Mouse (Mus musculus) embryonic facial prominence, embryonic 12.5 days (tissue): ENCODE data around the gene Tmem259. TPM values are rescaled to one million over a fixed set of nuclear protein-coding genes. Genes with fewer than 3 reads are reported as not detected.
"Not testable (repeated sequence)": the region's sequence is repeated elsewhere in the genome, so short reads cannot be mapped to it uniquely, and the experiment has no call there.

Experiments used
- ATAC-seq: fragments of 200-750 bp; cut with Nextera tagmentation; 2 replicates; pipeline ENCODE4 v1.8.0; 2017; ENCODE audit not compliant: insufficient number of reproducible peaks, insufficient read depth, low FRiP score, low TSS enrichment
- H3K27ac ChIP-seq: fragments of 300-500 bp; sonication (generic); 2 replicates; pipeline ENCODE4 v1.5.1; 2016; ENCODE audit warnings: mild to moderate bottlenecking
- H3K27me3 ChIP-seq: fragments of 300-500 bp; sonication (generic); 2 replicates; pipeline ENCODE4 v1.6.1; 2016; ENCODE audit warnings: mild to moderate bottlenecking, moderate library complexity
- H3K36me3 ChIP-seq: fragments of 300-500 bp; sonication (generic); 2 replicates; pipeline ENCODE4 v1.6.1; 2016; ENCODE audit warnings: mild to moderate bottlenecking
- H3K4me1 ChIP-seq: fragments of 300-500 bp; sonication (generic); 2 replicates; pipeline ENCODE4 v1.6.1; 2016
- H3K4me2 ChIP-seq: fragments of 300-500 bp; sonication (generic); replicated peaks from 2 replicates; pipeline ENCODE4 v1.6.1; 2016; ENCODE audit warnings: mild to moderate bottlenecking, moderate library complexity
- H3K4me3 ChIP-seq: fragments of 300-500 bp; sonication (generic); 2 replicates; pipeline ENCODE4 v1.5.1; 2016; ENCODE audit warnings: mild to moderate bottlenecking
- H3K9ac ChIP-seq: fragments of 300-500 bp; sonication (generic); 2 replicates; pipeline ENCODE4 v1.6.1; 2016; ENCODE audit warnings: mild to moderate bottlenecking, moderate library complexity
- H3K9me3 ChIP-seq: fragments of 300-500 bp; sonication (generic); 2 replicates; pipeline ENCODE4 v1.6.1; 2016; ENCODE audit warnings: mild to moderate bottlenecking, moderate library complexity
- WGBS: fragments of 180-500 bp; shearing (Covaris S2); methylation state at CpG from one replicate; pipeline ENCODE4 v1.1.7; 2016; 5-methylcytosine and 5-hydroxymethylcytosine counted together
- polyA plus RNA-seq: library from polyadenylated mRNA; unstranded; fragments of >200 nt; fragmentation: Nextera tagmentation; extraction: Ambion mirVana; gene quantifications from 2 replicates; pipeline ENCODE4 v1.2.1, GENCODE M21; 2016

Gene Tmem259
- polyA plus RNA-seq, 1 experiment from 2014 or later: 24.3 TPM

DNA sequence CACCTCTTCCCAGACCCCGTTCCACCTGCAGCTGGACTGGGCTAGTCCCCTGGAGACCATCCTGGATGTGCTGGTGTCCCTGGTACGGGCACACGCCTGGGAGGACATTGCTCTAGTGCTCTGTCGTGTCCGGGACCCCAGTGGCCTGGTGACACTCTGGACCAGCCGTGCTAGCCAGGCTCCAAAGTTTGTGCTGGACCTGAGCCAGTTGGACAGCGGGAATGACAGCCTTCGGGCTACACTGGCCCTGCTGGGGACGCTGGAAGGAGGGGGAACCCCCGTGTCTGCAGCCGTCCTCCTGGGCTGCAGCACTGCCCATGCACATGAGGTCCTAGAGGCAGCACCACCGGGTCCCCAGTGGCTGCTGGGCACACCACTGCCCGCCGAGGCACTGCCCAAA is 11.3 kb downstream of the Tmem259 start:
- WGBS: 64% methylated on average over 14 of the region's 14 CpGs
- peaks cover 46% of the 10 kb centered on the region for H3K36me3 ChIP-seq

DNA sequence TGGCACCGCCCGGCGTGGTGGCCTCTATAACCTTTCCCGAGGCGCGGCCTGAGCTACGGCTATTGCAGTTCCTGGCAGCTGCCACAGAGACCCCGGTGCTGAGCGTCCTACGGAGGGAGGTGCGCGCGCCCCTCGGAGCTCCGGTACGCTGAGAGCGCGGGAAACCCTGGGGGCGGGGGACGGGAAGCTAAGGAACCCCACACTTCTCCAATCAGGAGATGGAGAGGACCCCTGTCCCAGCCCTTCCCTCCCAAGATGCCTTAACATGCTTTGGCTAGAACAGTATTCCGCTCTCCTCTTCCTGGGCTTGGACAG is 13.0 kb downstream of the Tmem259 start:
- peaks cover 7% of the 10 kb centered on the region; the same call in 1 of the 2 replicates for H3K4me1 ChIP-seq
- no peak for ATAC-seq
- peak overlapping the region; percentile 87 for H3K4me2 ChIP-seq
- peaks cover 19% of the 10 kb centered on the region; the same call in 1 of the 2 replicates for H3K27me3 ChIP-seq
- peak overlapping the region; percentile 41; the same call in 1 of the 2 replicates for H3K27ac ChIP-seq
- H3K4me3 ChIP-seq: peak overlapping the region; percentile 54
- WGBS: 3% methylated on average over 21 of the region's 21 CpGs
- H3K36me3 ChIP-seq: peaks cover 46% of the 10 kb centered on the region
- H3K9ac ChIP-seq: peak overlapping the region; percentile 69
- no peaks in the 10 kb centered on the region for H3K9me3 ChIP-seq

More for the DNA sequence above, 11.3 kb downstream of the Tmem259 start:
- Histone ChIP-seq H3K4me1 (peaks cover 7% of the 10 kb centered on the region; the same call in 1 of the 2 replicates), H3K9ac (no peak overlapping the region), H3K4me2 (no peak overlapping the region), H3K27ac (no peak overlapping the region), H3K4me3 (0 out of 2 replicates have a peak overlapping the region, but pooled peaks have one; percentile 5), H3K27me3 (peaks cover 16% of the 10 kb centered on the region; the same call in 1 of the 2 replicates), H3K9me3 (no peaks in the 10 kb centered on the region)
- no peak for ATAC-seq

GRCm38 (mm10) chr10:79970415-79971182 is 13.5 kb downstream of the Tmem259 start, which contains the start of gene Grin3b:
Gene Grin3b (plus strand): TSS chr10:79970715.
- Histone ChIP-seq H3K9me3 (no peaks in the 10 kb centered on the region), H3K4me2 (peak within 1 kb of the TSS; percentile 87), H3K27me3 (peaks cover 19% of the 10 kb centered on the region; the same call in 1 of the 2 replicates), H3K36me3 (peaks cover 46% of the 10 kb centered on the region), H3K27ac (peak within 1 kb of the TSS; percentile 41; the same call in 1 of the 2 replicates), H3K9ac (peak within 1 kb of the TSS; percentile 69), H3K4me1 (peaks cover 7% of the 10 kb centered on the region; the same call in 1 of the 2 replicates), H3K4me3 (peak within 1 kb of the TSS; percentile 54)
- ATAC-seq: no peak
- WGBS: 6% methylated on average over 47 of the region's 47 CpGs

- Histone ChIP-seq H3K27me3 (peaks cover 19% of the 10 kb centered on the region; the same call in 1 of the 2 replicates), H3K4me1 (peaks cover 7% of the 10 kb centered on the region; the same call in 1 of the 2 replicates), H3K9ac (no peak overlapping the region; the same call in 1 of the 2 replicates), H3K9me3 (no peaks in the 10 kb centered on the region), H3K27ac (no peak overlapping the region), H3K36me3 (peaks cover 46% of the 10 kb centered on the region), H3K4me2 (no peak overlapping the region), H3K4me3 (no peak overlapping the region)
- 12% methylated on average over 3 of the region's 3 CpGs for WGBS
- no peak for ATAC-seq
Observed at GRCm38 (mm10) chr10:79969124-79969568, 15.0 kb downstream of the Tmem259 start.

- no peak overlapping the region for H3K27ac ChIP-seq
- no peaks in the 10 kb centered on the region for H3K9me3 ChIP-seq
- peaks cover 54% of the 10 kb centered on the region for H3K36me3 ChIP-seq
- no peak for ATAC-seq
- peaks cover 7% of the 10 kb centered on the region; the same call in 1 of the 2 replicates for H3K4me1 ChIP-seq
- H3K4me3 ChIP-seq: no peak overlapping the region
- H3K4me2 ChIP-seq: no peak overlapping the region
- H3K27me3 ChIP-seq: peaks cover 19% of the 10 kb centered on the region; the same call in 1 of the 2 replicates
- WGBS: 94% methylated on average over 1 of the region's 1 CpGs
- H3K9ac ChIP-seq: no peak overlapping the region
Observed at GRCm38 (mm10) chr10:79968181-79968580, 15.9 kb downstream of the Tmem259 start.

- H3K36me3 ChIP-seq: peaks cover 66% of the 10 kb centered on the region
- no peak overlapping the region for H3K27ac ChIP-seq
- WGBS: 90% methylated on average over 5 of the region's 5 CpGs
- peaks cover 7% of the 10 kb centered on the region; the same call in 1 of the 2 replicates for H3K4me1 ChIP-seq
- H3K9ac ChIP-seq: no peak overlapping the region
- no peak overlapping the region for H3K4me2 ChIP-seq
- no peaks in the 10 kb centered on the region for H3K9me3 ChIP-seq
- peaks cover 19% of the 10 kb centered on the region; the same call in 1 of the 2 replicates for H3K27me3 ChIP-seq
- no peak for ATAC-seq
- H3K4me3 ChIP-seq: no peak overlapping the region
Observed at GRCm38 (mm10) chr10:79966886-79967400, 17.2 kb downstream of the Tmem259 start.

- peaks cover 70% of the 10 kb centered on the region for H3K36me3 ChIP-seq
- peaks cover 6% of the 10 kb centered on the region; the same call in 1 of the 2 replicates for H3K27me3 ChIP-seq
- ATAC-seq: no peak
- peaks cover 10% of the 10 kb centered on the region for H3K4me1 ChIP-seq
- H3K9me3 ChIP-seq: no peaks in the 10 kb centered on the region
- H3K4me2 ChIP-seq: no peak overlapping the region
- no peak overlapping the region for H3K27ac ChIP-seq
- WGBS: 92% methylated on average over 5 of the region's 5 CpGs
- no peak overlapping the region for H3K9ac ChIP-seq
- H3K4me3 ChIP-seq: no peak overlapping the region
Observed at GRCm38 (mm10) chr10:79965325-79965724, 18.8 kb downstream of the Tmem259 start.

DNA sequence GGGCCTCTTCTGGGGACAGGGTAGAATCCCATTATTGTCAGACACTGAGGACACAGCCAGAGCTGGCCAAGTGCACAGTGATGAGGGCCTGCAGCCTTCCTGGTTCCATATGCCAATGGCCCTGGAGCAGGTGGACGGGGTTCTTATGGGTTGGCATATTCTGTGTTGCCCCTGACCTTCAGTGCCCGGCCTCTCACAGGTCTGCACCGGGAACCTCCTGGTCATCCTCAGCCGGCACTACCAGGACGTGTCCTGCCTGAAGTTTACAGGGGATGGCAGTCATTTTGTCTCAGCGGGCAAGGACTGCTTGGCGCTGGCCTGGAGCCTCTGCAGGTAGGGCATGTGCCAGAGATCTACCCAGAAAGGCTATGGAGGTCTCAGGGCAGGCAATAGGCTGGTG is 19.4 kb downstream of the Tmem259 start:
- Histone ChIP-seq H3K4me2 (no peak overlapping the region), H3K4me3 (no peak overlapping the region), H3K9ac (no peak overlapping the region), H3K36me3 (peaks cover 70% of the 10 kb centered on the region), H3K27ac (no peak overlapping the region), H3K27me3 (peaks cover 4% of the 10 kb centered on the region; the same call in 1 of the 2 replicates), H3K4me1 (peaks cover 10% of the 10 kb centered on the region), H3K9me3 (no peaks in the 10 kb centered on the region)
- ATAC-seq: no peak
- WGBS: 93% methylated on average over 7 of the region's 7 CpGs

- H3K27me3 ChIP-seq: no peaks in the 10 kb centered on the region
- peak overlapping the region; percentile 80 for H3K4me2 ChIP-seq
- H3K4me1 ChIP-seq: peaks cover 16% of the 10 kb centered on the region
- peaks cover 42% of the 10 kb centered on the region for H3K36me3 ChIP-seq
- no peaks in the 10 kb centered on the region for H3K9me3 ChIP-seq
- H3K4me3 ChIP-seq: peak overlapping the region; percentile 93
- no peak for ATAC-seq
- peak overlapping the region; percentile 84 for H3K9ac ChIP-seq
- 17% methylated on average over 10 of the region's 10 CpGs for WGBS
- H3K27ac ChIP-seq: no peak overlapping the region; the same call in 1 of the 2 replicates
Observed at GRCm38 (mm10) chr10:79960671-79961294, 23.3 kb downstream of the Tmem259 start.

DNA sequence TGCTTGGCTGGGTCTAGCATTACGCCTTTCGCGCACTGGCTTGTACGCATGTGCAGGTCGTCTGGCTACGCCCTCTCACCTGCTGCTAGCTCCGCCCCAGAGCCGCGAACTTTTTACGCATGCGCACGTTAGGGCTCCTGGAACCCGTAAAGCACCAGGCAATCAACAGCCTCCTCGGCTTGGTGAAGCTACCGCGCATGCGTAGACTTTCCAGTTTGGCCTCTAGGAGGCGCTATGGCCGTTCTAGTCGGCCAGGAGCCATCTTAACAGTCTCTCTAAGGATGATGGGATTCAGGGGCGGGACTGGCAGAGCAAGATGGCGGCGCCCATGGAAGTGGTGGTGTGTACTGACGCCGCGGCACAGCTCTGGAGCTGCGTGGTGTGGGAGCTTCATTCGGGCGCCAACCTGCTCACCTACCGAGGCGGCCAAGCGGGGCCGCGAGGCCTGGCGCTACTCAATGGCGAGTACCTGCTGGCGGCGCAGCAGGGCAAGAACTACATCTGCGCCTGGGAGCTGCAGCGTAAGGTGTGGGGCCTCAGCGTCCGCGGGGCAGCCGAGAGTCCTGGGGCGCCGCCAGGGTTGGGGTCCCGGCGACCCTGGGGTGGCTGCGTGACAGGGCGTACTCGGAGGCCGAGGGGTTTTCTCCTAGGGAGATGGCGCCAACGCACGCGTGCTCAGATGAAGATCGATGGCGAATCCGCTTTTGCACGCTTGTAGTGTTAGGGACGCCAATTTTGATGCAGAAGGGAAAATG is 24.1 kb downstream of the Tmem259 start, which contains the start of gene Wdr18:
Wdr18 (plus strand) TSS at position 306 of the 755 bp plus-strand sequence.
- peak within 1 kb of the TSS; percentile 84 for H3K9ac ChIP-seq
- ATAC-seq: peak; percentile 92
- H3K4me2 ChIP-seq: peak within 1 kb of the TSS; percentile 80
- H3K4me1 ChIP-seq: peaks cover 16% of the 10 kb centered on the region
- H3K27ac ChIP-seq: peak within 1 kb of the TSS; percentile 57; the same call in 1 of the 2 replicates
- H3K27me3 ChIP-seq: no peaks in the 10 kb centered on the region
- H3K4me3 ChIP-seq: peak within 1 kb of the TSS; percentile 93
- H3K36me3 ChIP-seq: peaks cover 35% of the 10 kb centered on the region
- WGBS: under 1% methylated on average over 61 of the region's 61 CpGs
- H3K9me3 ChIP-seq: no peaks in the 10 kb centered on the region

DNA sequence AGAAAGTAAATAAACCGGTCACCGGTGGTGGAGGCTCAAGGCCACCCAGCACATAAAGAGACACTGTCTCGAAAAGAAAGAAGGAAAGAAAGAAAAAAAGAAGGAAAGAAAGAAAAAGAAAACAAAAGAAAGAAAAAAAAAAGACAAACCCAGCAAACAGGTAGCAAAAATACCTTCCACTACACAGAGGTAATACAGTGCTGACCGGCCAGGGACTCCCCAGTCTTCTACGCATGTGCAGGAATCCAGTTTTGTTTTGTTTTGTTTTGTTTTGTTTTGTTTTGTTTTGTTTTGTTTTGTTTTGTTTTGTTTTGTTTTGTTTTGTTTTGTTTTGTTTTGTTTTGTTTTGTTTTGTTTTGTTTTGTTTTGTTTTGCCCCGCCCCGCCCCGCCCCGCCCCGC is 24.7 kb downstream of the Tmem259 start:
- not testable (repeated sequence) for H3K27me3 ChIP-seq, H3K9ac ChIP-seq, H3K27ac ChIP-seq, H3K9me3 ChIP-seq
- 0 out of 2 replicates have a peak, but pooled peaks have one; percentile 41 for ATAC-seq
- Histone ChIP-seq H3K4me1 (peaks cover 16% of the 10 kb centered on the region), H3K4me3 (peak overlapping the region; percentile 93), H3K4me2 (peak overlapping the region; percentile 80), H3K36me3 (peaks cover 29% of the 10 kb centered on the region)
- 58% methylated on average over 6 of the region's 10 CpGs for WGBS
